Mouse (Mus musculus) spleen, postnatal 10 days (tissue): ENCODE results near the gene Sugp1.

Experiments
- DNase-seq, 2 experiments: peaks; one replicate each; pipeline ENCODE4 v3.0.0; 2021 to 2022; ENCODE audit warnings: low spot score in 2 of 2

Sugp1 gene

GRCm38 (mm10) chr8:70111192-70111795 lies 68.7 kb downstream of the Sugp1 start:
- DNase-seq, result no peak

DNA sequence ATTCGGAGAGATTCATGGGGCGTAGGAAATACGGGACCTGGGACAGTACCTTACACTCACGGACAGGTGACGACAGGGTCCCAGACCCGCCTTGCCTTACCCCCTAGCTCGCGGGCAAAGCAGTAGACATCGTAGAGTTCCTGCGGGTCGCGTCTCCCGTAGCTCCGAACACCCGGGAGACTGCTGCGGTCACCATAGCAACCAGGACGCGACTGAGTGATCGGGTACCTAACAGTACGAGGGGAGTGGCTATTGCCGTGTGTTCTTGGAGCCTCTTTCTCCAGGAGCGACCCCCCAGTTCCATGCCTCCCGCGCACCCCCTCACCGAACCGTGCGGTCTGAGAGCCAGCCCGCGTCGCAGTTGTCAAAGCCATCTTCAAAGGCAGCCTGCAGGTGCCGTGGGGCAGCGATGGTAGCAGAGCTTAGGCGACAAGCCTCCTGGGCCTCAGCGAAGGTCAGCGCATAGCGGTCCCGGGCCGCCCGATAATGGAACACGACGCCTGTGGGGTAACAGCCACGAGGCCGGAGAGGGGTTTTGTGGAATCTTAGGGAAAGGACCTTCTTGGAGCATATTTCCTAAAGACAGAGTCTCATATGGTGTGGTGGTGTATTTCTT lies 69.9 kb downstream of the Sugp1 start:
- no peak for DNase-seq

- DNase-seq, result no peak
Observed at GRCm38 (mm10) chr8:70114488-70114887, 71.9 kb downstream of the Sugp1 start.

GRCm38 (mm10) chr8:70114892-70115291 lies 72.3 kb downstream of the Sugp1 start:
- no peak for DNase-seq

DNA sequence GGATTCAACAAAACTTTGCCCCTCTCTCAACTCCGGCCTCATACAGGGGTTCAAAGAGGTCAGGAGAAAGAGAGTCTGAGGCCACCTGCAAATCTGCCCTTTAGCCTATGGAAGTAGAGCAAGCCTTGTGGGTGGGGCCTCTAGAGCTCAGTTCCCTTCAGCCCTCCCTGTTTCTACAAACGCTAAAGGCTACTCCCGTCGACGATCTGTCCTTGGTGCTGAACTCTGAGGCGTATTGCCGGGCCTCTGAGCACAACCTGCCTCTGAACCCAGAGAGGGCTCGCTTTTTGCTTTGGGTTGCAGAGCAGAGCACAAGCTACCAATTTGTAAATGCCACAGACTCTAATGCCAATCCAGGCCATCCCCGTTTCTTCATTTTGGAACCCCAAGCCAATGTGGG lies 75.0 kb downstream of the Sugp1 start:
- peak in 1 of 2 experiments; percentile 66 for DNase-seq

DNA sequence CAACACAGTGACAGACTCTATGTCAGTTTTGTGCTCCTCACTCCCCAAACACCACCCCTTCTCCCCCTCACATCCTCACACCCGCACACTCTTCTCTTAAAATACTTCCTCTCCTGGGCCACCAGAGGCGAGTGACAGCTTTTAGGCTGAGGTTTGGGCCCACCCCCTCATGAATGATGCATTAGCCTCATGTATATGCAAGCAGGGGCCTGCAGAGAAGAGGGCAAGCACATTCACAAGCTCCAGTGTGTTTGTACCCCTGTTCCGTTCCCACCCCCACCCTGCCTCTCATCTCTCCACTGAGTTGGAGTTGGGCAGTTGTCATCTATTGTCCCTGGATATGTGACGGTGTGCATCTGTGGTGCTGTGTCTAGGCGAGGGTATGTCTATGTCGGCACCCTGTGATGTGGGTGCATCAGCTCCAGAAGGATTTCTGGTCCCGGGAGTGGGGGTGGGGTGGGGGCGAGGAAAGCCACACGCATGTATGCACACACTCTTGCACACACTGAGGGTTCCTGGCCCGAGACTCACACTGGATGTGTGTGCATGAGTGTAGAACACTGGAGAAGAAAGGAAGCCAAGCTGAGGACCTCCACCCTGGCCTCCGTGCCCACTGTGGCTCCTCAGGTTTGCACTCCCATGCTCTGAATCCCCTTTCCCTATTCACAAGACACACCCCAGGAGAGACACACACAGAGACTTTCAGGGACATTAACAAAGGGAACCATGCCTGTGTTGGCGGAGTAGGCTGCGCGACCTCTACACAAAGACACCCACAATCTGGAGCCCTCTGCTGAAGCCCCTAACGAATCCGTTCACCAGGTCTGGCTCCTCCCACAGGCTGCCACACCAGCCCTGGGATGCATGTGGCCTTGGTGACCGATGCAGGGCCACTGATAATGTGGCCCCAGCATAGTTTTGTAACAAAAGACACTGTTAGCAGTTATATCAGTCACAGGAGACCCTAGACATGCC lies 76.4 kb downstream of the Sugp1 start:
- DNase-seq, result no peak

DNA sequence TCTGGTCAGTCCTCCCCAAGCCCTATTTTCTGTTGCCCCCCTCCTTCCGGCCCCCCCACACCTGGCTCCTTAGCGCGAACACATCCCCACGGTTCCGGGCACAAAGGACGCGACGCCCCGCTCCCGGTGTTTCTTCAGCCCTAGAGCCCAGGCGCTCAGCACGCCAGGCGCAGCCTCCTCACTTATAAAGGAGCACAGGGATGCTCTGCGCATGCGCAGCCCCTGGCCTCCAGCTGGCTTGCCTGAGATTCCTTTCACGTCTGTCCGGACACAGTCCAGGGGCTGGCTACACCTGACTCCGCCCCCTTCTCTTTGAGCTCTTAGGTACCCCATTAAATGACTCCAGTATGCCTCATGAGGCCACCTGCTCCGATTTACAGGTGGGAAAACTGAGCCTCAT lies 78.1 kb downstream of the Sugp1 start, which contains the start of gene Ncan:
Gene Ncan, minus strand, starts transcription at position 207 of the 400 bp plus-strand sequence.
- DNase-seq, result peak in 1 of 2 experiments; percentile 44
